ENCODE assay signal across 16 mouse cellular contexts in genomic region chr17:71683281-71683680, GRCm38 (mm10). TPM values are rescaled to one million over a fixed set of nuclear protein-coding genes. Genes with fewer than 3 reads are reported as not detected.
"Had no signal": no experiment of that assay in that cellular context is flagged by ENCODE, and none has a peak within 500 bp of the region (broad histone marks: within the 10 kb centered on the region; RNA-seq: fewer than 3 reads in every experiment).

No protein-coding gene starts in this region.

- H3K9ac ChIP-seq: neural tube, embryonic 12.5 days; neural tube, embryonic 13.5 days; neural tube, embryonic 15.5 days; stomach, embryonic 15.5 days had no signal

- H3K9me3 ChIP-seq: neural tube, embryonic 12.5 days; neural tube, embryonic 13.5 days; neural tube, embryonic 15.5 days; stomach, embryonic 15.5 days had no signal

- H3K36me3 ChIP-seq: neural tube, embryonic 12.5 days; neural tube, embryonic 13.5 days; neural tube, embryonic 15.5 days; stomach, embryonic 15.5 days had no signal

- DNase-seq: retina, postnatal 1 day; right cerebral cortex, adult 18-20 months; right cerebral cortex, postnatal 14 days; right cerebral cortex, postnatal 25 days; right cerebral cortex, postnatal 4 days; spleen, adult 18-20 months; thymus, adult 18-20 months; thymus, adult 2 months; thymus, postnatal 14 days; thymus, postnatal 25 days; thymus, postnatal 4 days had no signal

- H3K27ac ChIP-seq: neural tube, embryonic 12.5 days; neural tube, embryonic 13.5 days; neural tube, embryonic 15.5 days; stomach, embryonic 15.5 days had no signal

- H3K4me3 ChIP-seq: neural tube, embryonic 12.5 days; neural tube, embryonic 13.5 days; neural tube, embryonic 15.5 days; stomach, embryonic 15.5 days had no signal

- H3K27me3 ChIP-seq: neural tube, embryonic 12.5 days; neural tube, embryonic 13.5 days; neural tube, embryonic 15.5 days; stomach, embryonic 15.5 days had no signal

- H3K4me1 ChIP-seq: neural tube, embryonic 12.5 days; neural tube, embryonic 13.5 days; neural tube, embryonic 15.5 days; stomach, embryonic 15.5 days had no signal

- H3K4me2 ChIP-seq: neural tube, embryonic 12.5 days; neural tube, embryonic 13.5 days; neural tube, embryonic 15.5 days; stomach, embryonic 15.5 days had no signal

RNA-seq across cellular contexts. Expression of gene Togaram2, which starts 10.2 kb away (rescaled TPM):
- total RNA-seq: neutrophil, adult 5-6 weeks had no signal
